Mouse (Mus musculus) adrenal gland, adult 8-10 months (tissue): ENCODE results near the gene Gemin7. TPM values are rescaled to one million over a fixed set of nuclear protein-coding genes. Genes with fewer than 3 reads are reported as not detected.

ENCODE experiments used
- DNase-seq: peaks from one replicate; pipeline ENCODE4 v3.0.0; 2022
- total RNA-seq, 4 experiments: library from RNA; stranded (reverse); gene quantifications; 2 replicates each; pipeline ENCODE4 v1.2.4; 2022

The Gemin7 gene
- total RNA-seq, 4 experiments from 2014 or later, result 76.9 to 94.1 (median 85.1) TPM

DNA sequence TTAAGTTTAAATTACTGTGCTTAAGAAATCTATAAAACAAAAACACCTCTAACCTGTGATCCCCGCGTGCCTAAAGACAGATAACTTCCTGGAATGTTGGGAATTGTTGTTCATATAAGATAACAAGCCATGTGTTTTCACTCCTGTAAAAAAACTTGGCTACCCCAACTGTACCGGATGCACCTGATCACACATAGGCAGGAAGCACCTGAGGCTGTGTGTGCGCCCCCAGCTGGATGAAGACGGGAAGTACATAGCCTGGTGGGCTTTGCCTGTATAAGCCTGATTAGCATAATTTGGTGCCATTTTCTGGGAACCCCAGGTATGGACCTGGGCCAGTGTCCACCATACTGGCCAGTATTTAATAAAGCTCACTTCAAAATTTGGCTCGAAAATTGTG is 33.8 kb downstream of the Gemin7 start:
- DNase-seq, result no peak

GRCm38 (mm10) chr7:19542155-19542691 is 35.2 kb downstream of the Gemin7 start:
- no peak for DNase-seq

DNA sequence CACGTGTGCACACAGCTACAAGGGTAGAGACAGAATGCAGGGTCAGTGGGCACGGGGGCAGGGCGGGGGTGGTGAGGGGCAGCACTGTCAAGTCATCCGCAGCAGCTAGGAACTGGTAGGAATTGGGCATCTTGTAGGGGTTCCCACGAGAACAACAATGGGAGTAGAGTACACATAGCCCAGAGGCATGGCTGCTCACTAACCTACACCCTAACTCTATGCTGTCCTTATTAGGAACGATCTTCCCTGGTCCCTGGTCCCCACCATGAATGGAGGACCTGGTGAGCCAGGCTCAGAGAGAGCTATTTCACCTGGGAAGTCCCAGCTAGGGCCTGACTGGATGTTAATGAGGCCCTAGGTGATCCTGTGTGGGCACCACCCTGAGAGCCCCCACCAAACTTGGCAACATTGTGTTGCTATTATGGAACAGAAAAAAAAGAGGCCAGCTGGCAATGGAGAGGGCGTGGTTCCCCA is 35.7 kb downstream of the Gemin7 start:
- DNase-seq, result no peak

GRCm38 (mm10) chr7:19540771-19541566 is 36.4 kb downstream of the Gemin7 start:
- DNase-seq, result no peak

- DNase-seq, result no peak
Measured at GRCm38 (mm10) chr7:19534676-19535075, 42.7 kb downstream of the Gemin7 start.

DNA sequence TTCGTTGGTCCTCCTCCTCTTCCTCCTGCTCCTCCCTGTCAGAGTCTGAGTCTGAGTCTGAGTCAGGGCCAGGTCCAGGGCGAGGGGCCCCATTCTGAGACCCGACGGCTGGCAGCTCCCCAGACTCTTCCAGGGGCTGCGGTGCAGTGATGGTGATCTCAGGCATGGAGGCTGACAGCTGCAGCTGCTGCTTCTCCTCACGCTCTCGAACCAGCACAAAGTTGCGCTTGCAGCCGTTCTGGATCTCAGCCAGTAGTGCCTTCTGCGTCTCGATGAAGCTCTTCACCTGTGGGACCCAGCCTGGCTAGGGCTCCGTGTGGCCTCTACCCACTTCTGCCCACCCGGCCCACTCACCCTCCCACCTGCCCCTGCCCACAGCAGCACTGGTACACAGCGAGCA is 45.2 kb downstream of the Gemin7 start:
- DNase-seq, result no peak

- DNase-seq, result no peak
Measured at GRCm38 (mm10) chr7:19531077-19531476, 46.3 kb downstream of the Gemin7 start.

DNA sequence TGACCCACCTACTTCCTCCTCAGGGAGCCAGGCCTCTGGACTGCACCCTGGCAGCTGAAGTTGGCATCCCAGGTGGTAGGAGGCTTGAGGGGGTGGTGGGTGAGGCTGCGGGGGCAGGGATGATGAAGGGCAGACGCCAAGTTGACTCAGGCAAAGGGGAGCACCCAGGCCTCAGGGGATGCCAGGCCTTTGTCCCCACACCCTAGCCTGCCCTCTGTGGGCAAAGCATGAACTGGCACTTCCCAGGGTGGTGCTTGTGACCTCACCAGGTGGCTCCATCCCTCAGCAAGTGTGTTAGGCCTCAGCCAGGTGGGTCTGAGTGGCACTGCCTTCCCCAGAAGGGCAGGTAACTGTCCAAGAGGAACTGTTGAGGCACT is 52.3 kb downstream of the Gemin7 start:
- DNase-seq, result no peak

DNA sequence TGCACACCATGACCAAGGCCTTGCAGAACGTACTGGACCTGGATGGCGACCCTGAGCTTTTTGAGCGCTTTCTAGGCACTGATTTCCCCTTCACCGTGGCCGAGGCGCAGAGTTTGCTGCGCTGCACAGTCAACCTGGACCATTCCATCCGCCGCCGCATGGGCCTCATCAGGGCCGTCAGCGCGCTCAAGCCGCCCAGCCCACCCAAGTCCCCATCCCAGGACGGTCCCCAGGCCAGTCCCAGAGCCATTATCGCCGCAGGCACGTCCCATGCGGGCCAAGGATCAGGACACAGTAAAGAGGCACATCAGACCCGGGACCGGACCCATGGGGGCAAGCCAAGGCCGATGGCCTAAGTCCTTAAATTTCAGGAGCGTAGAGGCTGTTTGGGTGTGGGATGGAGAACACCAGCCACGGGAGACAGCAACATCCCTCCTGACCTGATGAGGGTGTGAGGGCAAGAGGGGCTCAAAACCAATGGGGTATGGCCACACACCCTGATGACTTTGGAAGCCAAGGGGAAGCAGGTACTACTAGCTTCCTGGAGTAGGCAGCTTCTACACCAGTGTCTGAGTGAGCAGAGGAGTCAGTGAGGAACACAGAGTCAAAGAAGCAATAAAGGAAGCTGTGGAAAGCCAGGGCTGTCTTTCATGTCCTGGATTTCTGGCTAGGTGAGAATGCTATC is 52.8 kb downstream of the Gemin7 start:
- no peak for DNase-seq

- no peak for DNase-seq
Measured at GRCm38 (mm10) chr7:19523757-19524419, 53.5 kb downstream of the Gemin7 start.

- DNase-seq, result no peak
Measured at GRCm38 (mm10) chr7:19523017-19523756, 54.2 kb downstream of the Gemin7 start.

DNA sequence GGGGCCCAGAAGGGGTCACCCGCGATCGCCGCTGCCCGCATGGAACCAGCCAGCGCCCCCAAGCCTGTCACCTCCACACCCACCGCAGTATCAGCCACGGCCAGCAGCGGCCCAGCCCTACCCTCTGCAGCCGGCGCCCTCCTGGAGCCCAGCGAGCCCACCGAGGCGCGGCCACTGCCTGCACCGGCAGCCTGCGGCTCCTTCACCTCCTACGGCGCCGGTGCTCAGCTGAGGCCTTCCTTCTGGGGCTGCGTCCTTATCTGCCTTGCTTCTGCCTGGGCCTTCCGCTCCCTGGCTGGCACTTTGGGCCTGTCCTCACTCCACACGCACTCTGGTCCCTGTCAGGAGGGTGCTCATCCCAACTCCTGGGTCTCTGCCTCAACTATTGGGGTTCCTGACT is 57.4 kb downstream of the Gemin7 start:
- no peak for DNase-seq

GRCm38 (mm10) chr7:19517652-19518365 is 59.6 kb downstream of the Gemin7 start, which contains the start of gene Nkpd1:
Nkpd1 (plus strand) TSS chr7:19517838.
- no peak for DNase-seq

Other genes starting within 250 kb of the Gemin7 start
- gene Ercc1, start 232.8 kb downstream of the Gemin7 start, total RNA-seq, result 10 to 100 TPM; 32.4 to 56.3 (median 41.6) TPM
- 10 to 100 TPM; 12.9 to 15.2 (median 13.5) TPM for gene Cd3eap, start 218.1 kb downstream of the Gemin7 start, total RNA-seq
- gene Ppp1r13l, start 217.8 kb downstream of the Gemin7 start, total RNA-seq, result 10 to 100 TPM in 1 of 4 experiments, 1 to 10 TPM in 3; 6.4 to 12.5 (median 8.4) TPM
- gene Ercc2, start 195.6 kb downstream of the Gemin7 start, total RNA-seq, result 10 to 100 TPM; 31.0 to 44.8 (median 39.2) TPM
- gene Klc3, start 173.5 kb downstream of the Gemin7 start, total RNA-seq, result 10 to 100 TPM in 1 of 4 experiments, 1 to 10 TPM in 2, under 1 TPM in 1; 0.61 to 13.6 (median 5.5) TPM
- gene Ckm, start 172.8 kb downstream of the Gemin7 start, total RNA-seq, result not detected
- 10 to 100 TPM; 44.4 to 53.9 (median 47.6) TPM for gene Mark4, start 118.8 kb downstream of the Gemin7 start, total RNA-seq
- 10 to 100 TPM; 31.9 to 69.2 (median 51.8) TPM for gene Exoc3l2, start 114.3 kb downstream of the Gemin7 start, total RNA-seq
- 10 to 100 TPM; 12.7 to 15.4 (median 13.6) TPM for gene Bloc1s3, start 69.2 kb downstream of the Gemin7 start, total RNA-seq
- gene Trappc6a, start 69.2 kb downstream of the Gemin7 start, total RNA-seq, result 100 to 1,000 TPM in 1 of 4 experiments, 10 to 100 TPM in 3; 77.7 to 107 (median 90.3) TPM
- gene Nkpd1, start 59.8 kb downstream of the Gemin7 start, total RNA-seq, result under 1 TPM in 2 of 4 experiments, not detected in 2; 0.13 to 0.31 TPM
- gene Ppp1r37, start 14.5 kb downstream of the Gemin7 start, total RNA-seq, result 10 to 100 TPM; 68.3 to 88.3 (median 81.8) TPM
- under 1 TPM; 0.52 to 0.68 (median 0.57) TPM for gene Zfp296, start 308 bp downstream of the Gemin7 start, total RNA-seq
- 10 to 100 TPM; 29.5 to 92.6 (median 50.4) TPM for gene Clasrp, start 26.9 kb upstream of the Gemin7 start, total RNA-seq
- gene Relb, start 51.8 kb upstream of the Gemin7 start, total RNA-seq, result 10 to 100 TPM; 31.6 to 50.7 (median 42.6) TPM
- gene Clptm1, start 87.4 kb upstream of the Gemin7 start, total RNA-seq, result 100 to 1,000 TPM; 164 to 180 (median 179) TPM
- gene Apoc2, start 100.3 kb upstream of the Gemin7 start, total RNA-seq, result 1 to 10 TPM in 3 of 4 experiments, not detected in 1; 1.0 to 2.6 (median 1.4) TPM
- gene Gm44805, start 103.8 kb upstream of the Gemin7 start, total RNA-seq, result 1 to 10 TPM in 2 of 4 experiments, under 1 TPM in 1, not detected in 1; 0.54 to 3.0 (median 1.9) TPM
- gene Apoc4, start 103.9 kb upstream of the Gemin7 start, total RNA-seq, result 100 to 1,000 TPM in 2 of 4 experiments, 10 to 100 TPM in 2; 48.6 to 249 (median 89.6) TPM
- gene Apoc1, start 115.1 kb upstream of the Gemin7 start, total RNA-seq, result 100 to 1,000 TPM in 2 of 4 experiments, 10 to 100 TPM in 2; 11.6 to 554 (median 210) TPM
- gene Apoe, start 121.6 kb upstream of the Gemin7 start, total RNA-seq, result 1,000 to 10,000 TPM in 3 of 4 experiments, 100 to 1,000 TPM in 1; 996 to 1,300 (median 1,120) TPM
- gene Tomm40, start 137.8 kb upstream of the Gemin7 start, total RNA-seq, result 100 to 1,000 TPM; 119 to 134 (median 125) TPM
- gene Nectin2, start 172.9 kb upstream of the Gemin7 start, total RNA-seq, result 100 to 1,000 TPM in 1 of 4 experiments, 10 to 100 TPM in 3; 72.1 to 116 (median 88.9) TPM
- gene Bcam, start 193.4 kb upstream of the Gemin7 start, total RNA-seq, result 10 to 100 TPM; 50.3 to 63.5 (median 55.3) TPM
- under 1 TPM in 1 of 4 experiments, not detected in 3; 0.43 TPM for gene Cblc, start 219.2 kb upstream of the Gemin7 start, total RNA-seq
- 10 to 100 TPM; 16.5 to 23.4 (median 21.9) TPM for gene Bcl3, start 245.2 kb upstream of the Gemin7 start, total RNA-seq